Mouse (Mus musculus) ES-E14 (cell line): ENCODE data around the gene S100a13. TPM values are rescaled to one million over a fixed set of nuclear protein-coding genes. Genes with fewer than 3 reads are reported as not detected.

Experiments
- DNase-seq: peaks from one replicate; pipeline ENCODE4 v3.0.0-alpha.2; 2013; ENCODE audit warnings: low read depth, low spot score
- H3K27ac ChIP-seq: 2 replicates; pipeline ENCODE4 v1.5.1; 2012; ENCODE audit warnings: low read depth, mild to moderate bottlenecking, low read length, moderate library complexity, mixed read lengths; ENCODE audit not compliant: poor library complexity, insufficient read depth, severe bottlenecking
- H3K36me3 ChIP-seq: 2 replicates; pipeline ENCODE4 v1.6.1; 2012; ENCODE audit warnings: mild to moderate bottlenecking, low read length, moderate library complexity, mixed read lengths; ENCODE audit not compliant: control insufficient read depth, poor library complexity, insufficient read depth, severe bottlenecking
- H3K4me1 ChIP-seq, 2 experiments: fragments of 150-350 bp in 1 of 2; sonication (generic) in 1 of 2; 2 replicates each; pipeline ENCODE4 v1.6.1; 2012; ENCODE audit warnings: low read length in 2 of 2, mild to moderate bottlenecking in 1 of 2, mixed read lengths in 1 of 2; ENCODE audit not compliant: control insufficient read depth in 2 of 2, insufficient read depth in 2 of 2, poor library complexity in 1 of 2
- H3K4me3 ChIP-seq, 2 experiments: fragments of 150-350 bp in 1 of 2; sonication (generic) in 1 of 2; 2 replicates each; pipeline ENCODE4 v1.5.1; 2012; ENCODE audit warnings: low read length in 2 of 2, low read depth in 1 of 2, mild to moderate bottlenecking in 1 of 2, mixed read lengths in 1 of 2; ENCODE audit not compliant: insufficient read depth in 1 of 2, poor library complexity in 1 of 2, severe bottlenecking in 1 of 2
- H3K9ac ChIP-seq: 2 replicates; pipeline ENCODE4 v1.6.1; 2012; ENCODE audit warnings: low read depth, mild to moderate bottlenecking, low read length, mixed read lengths; ENCODE audit not compliant: poor library complexity, insufficient read depth, severe bottlenecking
- H3K9me3 ChIP-seq: fragments of 150-350 bp; sonication (generic); 2 replicates; pipeline ENCODE4 v1.6.1; 2012; ENCODE audit warnings: low read depth, mild to moderate bottlenecking, low read length; ENCODE audit not compliant: control insufficient read depth, insufficient read depth
- CHD2 ChIP-seq: IDR thresholded peaks from 2 replicates; pipeline ENCODE4 v1.6.1; 2014; ENCODE audit warnings: mild to moderate bottlenecking, low read depth, low read length, inconsistent platforms
- HCFC1 ChIP-seq: IDR thresholded peaks from 2 replicates; pipeline ENCODE4 v1.6.1; 2012; ENCODE audit warnings: low read length, inconsistent platforms, borderline replicate concordance; ENCODE audit not compliant: insufficient read depth
- MAFK ChIP-seq: IDR thresholded peaks from 2 replicates; pipeline ENCODE4 v1.6.1; 2014; ENCODE audit warnings: mild to moderate bottlenecking, low read depth, low read length, inconsistent platforms; ENCODE audit not compliant: insufficient read depth
- ZC3H11A ChIP-seq: IDR thresholded peaks from 2 replicates; pipeline ENCODE4 v1.6.1; 2012; ENCODE audit warnings: low read depth, mild to moderate bottlenecking, inconsistent platforms, low read length, borderline replicate concordance
- ZNF384 ChIP-seq: IDR thresholded peaks from 2 replicates; pipeline ENCODE4 v1.6.1; 2012; ENCODE audit warnings: low read depth, low read length, inconsistent platforms
- in situ Hi-C, 2 experiments: fragments of 600-800 bp; cut with MboI; formaldehyde crosslinking; loops; one replicate each; pipeline ENCODE4 v1.15.1; 2025; ENCODE audit warnings: low sequenced_read_pairs in 2 of 2, inconsistent platforms in 1 of 2; ENCODE audit not compliant: unreplicated experiment in 2 of 2
- total RNA-seq: library from RNA; depleted of rRNA; stranded (reverse); fragments of 300-350 nt; gene quantifications from 2 replicates; pipeline ENCODE4 v1.2.3, GENCODE M21; 2012

The S100a13 gene
- total RNA-seq, 1 experiment = 8.2 TPM

DNA sequence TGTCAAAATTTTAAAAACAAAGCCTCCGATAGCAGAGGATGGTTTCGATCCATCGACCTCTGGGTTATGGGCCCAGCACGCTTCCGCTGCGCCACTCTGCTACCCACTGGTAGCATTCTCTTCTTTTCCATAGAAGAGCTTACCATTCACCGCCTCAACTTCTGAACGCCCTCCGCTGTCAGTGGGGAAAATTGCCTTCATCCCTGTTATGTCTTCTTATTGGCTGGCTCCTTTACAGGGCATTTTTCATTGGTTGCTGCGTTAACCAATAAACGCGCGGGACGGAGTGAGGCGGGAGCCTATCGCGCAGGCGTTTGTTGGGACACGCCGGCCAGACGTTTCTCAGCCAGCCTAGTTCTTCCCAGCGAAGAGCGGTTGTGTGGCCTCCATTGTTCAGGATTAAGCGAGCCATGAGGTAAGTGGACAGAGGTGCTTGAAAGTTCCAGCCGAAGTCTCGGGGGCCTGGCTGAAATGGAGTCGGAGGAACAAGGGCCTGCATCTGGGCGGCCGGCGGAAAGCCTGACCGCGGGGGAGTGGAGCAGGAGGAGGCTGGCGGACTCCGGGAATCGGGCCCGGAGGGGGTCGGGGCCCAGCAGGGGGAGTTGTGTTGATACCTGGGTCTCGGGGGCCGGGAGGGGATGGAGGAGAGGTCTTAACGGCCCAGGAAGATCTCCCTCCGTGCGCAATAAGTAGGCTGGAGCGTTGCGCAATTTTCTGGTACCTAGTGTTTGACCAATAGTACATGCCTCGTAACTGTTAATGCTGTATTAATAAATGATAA is 38.2 kb upstream of the S100a13 start, which contains the start of gene Ilf2:
Gene Ilf2, plus strand, starts transcription at position 296 of the 781 bp plus-strand sequence.
- DNase-seq = peak; percentile 94
- Histone ChIP-seq H3K4me3 (peak within 1 kb of the TSS; percentile 89 to 96), H3K9ac (peak within 1 kb of the TSS; percentile 96), H3K27ac (peak within 1 kb of the TSS; percentile 87), H3K9me3 (no peaks in the 10 kb centered on the region), H3K4me1 (peaks cover 2% of the 10 kb centered on the region in 2 experiments; a peak in 1 of 4 replicates), H3K36me3 (peaks cover 3% of the 10 kb centered on the region)
- in situ Hi-C loops = no loop called here
- TF ChIP-seq ZC3H11A (no peak), HCFC1 (peak; percentile 62; the same call in 1 of the 2 replicates), CHD2 (peak; percentile 94), MAFK (peak; percentile 96)

DNA sequence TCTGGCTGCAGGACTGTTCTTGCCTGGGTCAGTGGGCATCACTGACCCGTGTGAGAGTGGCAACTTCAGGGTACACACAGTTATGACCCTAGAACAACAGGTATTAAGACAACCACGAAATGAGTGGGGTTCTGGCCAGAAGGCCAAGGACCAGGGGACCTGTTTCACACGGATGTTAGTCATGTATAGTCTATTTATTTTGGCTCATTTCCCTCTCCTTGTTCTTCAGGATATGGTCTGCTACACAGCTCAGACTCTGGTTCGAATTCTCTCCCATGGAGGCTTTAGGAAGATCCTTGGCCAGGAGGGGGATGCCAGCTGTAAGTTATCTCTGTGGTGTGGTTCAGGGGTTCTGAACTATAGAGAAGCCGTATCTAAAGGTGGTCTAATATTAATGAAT is 27.2 kb upstream of the S100a13 start:
- no peak for DNase-seq
- no peaks in the 10 kb centered on the region for H3K9me3 ChIP-seq
- H3K4me3 ChIP-seq = no peak overlapping the region
- H3K4me1 ChIP-seq = no peaks in the 10 kb centered on the region
- in situ Hi-C loops = no loop called here
- no peak for TF ChIP-seq ZC3H11A
- TF ChIP-seq ZNF384 = no peak
- TF ChIP-seq HCFC1 = no peak
- TF ChIP-seq MAFK = no peak
- no peak for TF ChIP-seq CHD2
- peaks cover 38% of the 10 kb centered on the region for H3K36me3 ChIP-seq
- H3K9ac ChIP-seq = no peak overlapping the region
- H3K27ac ChIP-seq = no peak overlapping the region

- TF ChIP-seq ZNF384 = no peak
- no peak for TF ChIP-seq HCFC1
- no peak for TF ChIP-seq MAFK
- TF ChIP-seq CHD2 = no peak
- TF ChIP-seq ZC3H11A = no peak
- DNase-seq = no peak
- H3K4me3 ChIP-seq = no peak overlapping the region
- no peaks in the 10 kb centered on the region for H3K9me3 ChIP-seq
- H3K4me1 ChIP-seq = no peaks in the 10 kb centered on the region
- peaks cover 25% of the 10 kb centered on the region for H3K36me3 ChIP-seq
- H3K9ac ChIP-seq = no peak overlapping the region
- in situ Hi-C loops = no loop called here
- no peak overlapping the region for H3K27ac ChIP-seq
Observed at GRCm38 (mm10) chr3:90488576-90488975, 25.7 kb upstream of the S100a13 start.

DNA sequence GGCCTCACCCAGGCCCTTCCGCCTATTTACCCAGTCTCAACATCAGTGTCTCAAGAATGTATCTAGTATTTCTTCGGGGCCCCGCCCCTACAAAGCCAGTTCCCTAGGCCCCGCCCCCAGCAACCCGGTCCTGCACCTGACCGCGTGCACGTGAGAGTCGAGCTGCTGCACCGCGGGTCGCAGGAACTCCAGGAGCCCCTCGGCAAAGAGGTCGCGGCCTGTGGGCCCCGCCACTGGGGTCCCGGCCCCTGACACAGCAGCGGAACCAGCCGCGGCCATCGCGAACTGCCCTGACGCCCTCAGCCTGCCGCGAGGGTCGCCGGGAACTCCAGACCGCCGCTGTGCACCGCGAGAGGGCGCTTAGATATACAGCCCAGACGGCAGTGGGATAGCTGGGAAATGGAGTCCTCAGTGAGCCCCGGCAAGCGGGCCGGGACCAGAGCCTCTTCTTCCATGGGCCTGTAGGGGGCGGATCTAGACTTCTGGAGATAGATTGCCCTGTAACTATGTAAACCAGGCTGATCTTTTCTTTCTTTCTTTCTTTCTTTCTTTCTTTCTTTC is 23.5 kb upstream of the S100a13 start, which contains the start of gene Snapin:
Gene Snapin, minus strand, starts transcription at position 338 of the 561 bp plus-strand sequence.
- Histone ChIP-seq H3K4me3 (peak within 1 kb of the TSS; percentile 93 to 96), H3K4me1 (no peaks in the 10 kb centered on the region), H3K9ac (peak within 1 kb of the TSS; percentile 96), H3K9me3 (no peaks in the 10 kb centered on the region), H3K27ac (peak within 1 kb of the TSS; percentile 74; the same call in 1 of the 2 replicates), H3K36me3 (peaks cover 17% of the 10 kb centered on the region)
- TF ChIP-seq ZC3H11A = no peak
- peak; percentile 94 for TF ChIP-seq HCFC1
- TF ChIP-seq MAFK = no peak
- TF ChIP-seq CHD2 = peak; percentile 80; the same call in 1 of the 2 replicates
- TF ChIP-seq ZNF384 = 0 out of 2 replicates have a peak, but pooled peaks have one; percentile 12
- peak; percentile 90 for DNase-seq
- in situ Hi-C loops = no loop called here
